Mouse (Mus musculus) hindbrain, embryonic 14.5 days (tissue): ENCODE data around the gene Inca1. TPM values are rescaled to one million over a fixed set of nuclear protein-coding genes. Genes with fewer than 3 reads are reported as not detected.

Experiments used
- ATAC-seq: fragments of 200-750 bp; cut with Nextera tagmentation; 2 replicates; pipeline ENCODE4 v1.8.0; 2017; ENCODE audit warnings: moderate number of reproducible peaks, mild to moderate bottlenecking, moderate TSS enrichment, moderate library complexity; ENCODE audit not compliant: low FRiP score
- DNase-seq: peaks from one replicate; pipeline ENCODE4 v3.0.0-alpha.2; 2015; ENCODE audit warnings: low spot score
- H3K27ac ChIP-seq: fragments of 300-500 bp; sonication (generic); 2 replicates; pipeline ENCODE4 v1.5.1; 2014; ENCODE audit warnings: mild to moderate bottlenecking, moderate library complexity
- H3K27me3 ChIP-seq: fragments of 300-500 bp; sonication (generic); 2 replicates; pipeline ENCODE4 v1.6.1; 2014; ENCODE audit warnings: mild to moderate bottlenecking, low read length, mixed read lengths; ENCODE audit not compliant: control insufficient read depth, insufficient read depth
- H3K36me3 ChIP-seq: fragments of 300-500 bp; sonication (generic); replicated peaks from 2 replicates; pipeline ENCODE4 v1.6.1; 2014; ENCODE audit not compliant: control insufficient read depth, insufficient read depth
- H3K4me1 ChIP-seq: fragments of 300-500 bp; sonication (generic); replicated peaks from 2 replicates; pipeline ENCODE4 v1.6.1; 2014; ENCODE audit warnings: antibody characterized with exemption, low read length, mixed read lengths; ENCODE audit not compliant: control insufficient read depth, insufficient read depth
- H3K4me2 ChIP-seq: fragments of 300-500 bp; sonication (generic); replicated peaks from 2 replicates; pipeline ENCODE4 v1.6.1; 2014; ENCODE audit warnings: mild to moderate bottlenecking, moderate library complexity
- H3K4me3 ChIP-seq: fragments of 300-500 bp; sonication (generic); replicated peaks from 2 replicates; pipeline ENCODE4 v1.5.1; 2014; ENCODE audit warnings: mild to moderate bottlenecking, low read length
- H3K9ac ChIP-seq: fragments of 300-500 bp; sonication (generic); 2 replicates; pipeline ENCODE4 v1.6.1; 2014
- H3K9me3 ChIP-seq: fragments of 300-500 bp; sonication (generic); 2 replicates; pipeline ENCODE4 v1.6.1; 2016; ENCODE audit warnings: low read length; ENCODE audit not compliant: control insufficient read depth
- WGBS: fragments of 180-500 bp; shearing (Covaris S2); extraction: QIAGEN DNeasy Blood & Tissue Kit; methylation state at CpG from one replicate; pipeline ENCODE4 v1.1.7; 2014; 5-methylcytosine and 5-hydroxymethylcytosine counted together
- microRNA-seq: library from miRNA; unstranded; fragments of <30 nt; microRNA quantifications from one replicate; pipeline ENCODE4, GENCODE M21; 2016
- polyA plus RNA-seq: library from polyadenylated mRNA; unstranded; fragments of >200 nt; fragmentation: Nextera tagmentation; extraction: Ambion mirVana; gene quantifications from 2 replicates; pipeline ENCODE4 v1.2.1, GENCODE M21; 2014

Gene Inca1
- polyA plus RNA-seq, 1 experiment from 2014 or later, result 1.4 TPM

- ATAC-seq (no peak), DNase-seq (no peak)
- Histone ChIP-seq H3K27me3 (no peaks in the 10 kb centered on the region), H3K4me1 (peaks cover 24% of the 10 kb centered on the region), H3K9ac (peak overlapping the region; percentile 94), H3K4me3 (peak overlapping the region; percentile 74), H3K4me2 (peak overlapping the region; percentile 82), H3K27ac (peak overlapping the region; percentile 91; the same call in 1 of the 2 replicates), H3K36me3 (peaks cover 55% of the 10 kb centered on the region), H3K9me3 (no peaks in the 10 kb centered on the region)
- 91% methylated on average over 12 of the region's 12 CpGs for WGBS
Observed at GRCm38 (mm10) chr11:70645461-70646258, 54.3 kb downstream of the Inca1 start.

GRCm38 (mm10) chr11:70644564-70645103 is 55.3 kb downstream of the Inca1 start:
- H3K27me3 ChIP-seq, result no peaks in the 10 kb centered on the region
- peaks cover 24% of the 10 kb centered on the region for H3K4me1 ChIP-seq
- DNase-seq (no peak), ATAC-seq (no peak)
- H3K9me3 ChIP-seq, result no peaks in the 10 kb centered on the region
- no peak overlapping the region for H3K9ac ChIP-seq
- no peak overlapping the region for H3K4me2 ChIP-seq
- peaks cover 45% of the 10 kb centered on the region for H3K36me3 ChIP-seq
- 96% methylated on average over 8 of the region's 8 CpGs for WGBS
- no peak overlapping the region for H3K4me3 ChIP-seq
- no peak overlapping the region for H3K27ac ChIP-seq

GRCm38 (mm10) chr11:70643051-70643450 is 56.9 kb downstream of the Inca1 start:
- H3K36me3 ChIP-seq, result peaks cover 30% of the 10 kb centered on the region
- no peak for ATAC-seq
- no peak overlapping the region for H3K4me2 ChIP-seq
- no peak for DNase-seq
- peaks cover 17% of the 10 kb centered on the region for H3K4me1 ChIP-seq
- H3K9me3 ChIP-seq, result no peaks in the 10 kb centered on the region
- no peak overlapping the region for H3K9ac ChIP-seq
- WGBS, result 96% methylated on average over 6 of the region's 6 CpGs
- no peak overlapping the region for H3K27ac ChIP-seq
- H3K27me3 ChIP-seq, result no peaks in the 10 kb centered on the region
- no peak overlapping the region for H3K4me3 ChIP-seq

- H3K4me1 ChIP-seq, result peaks cover 12% of the 10 kb centered on the region
- WGBS, result 86% methylated on average over 7 of the region's 7 CpGs
Observed at GRCm38 (mm10) chr11:70641241-70641640, 58.7 kb downstream of the Inca1 start.

GRCm38 (mm10) chr11:70639976-70640375 is 60.0 kb downstream of the Inca1 start:
- no peak for ATAC-seq
- WGBS, result 81% methylated on average over 8 of the region's 8 CpGs

More at GRCm38 (mm10) chr11:70641241-70641640, 58.7 kb downstream of the Inca1 start:
- no peak overlapping the region for H3K27ac ChIP-seq
- ATAC-seq (no peak), DNase-seq (no peak)
- no peak overlapping the region for H3K9ac ChIP-seq
- H3K9me3 ChIP-seq, result no peaks in the 10 kb centered on the region
- peaks cover 30% of the 10 kb centered on the region for H3K36me3 ChIP-seq
- H3K4me2 ChIP-seq, result no peak overlapping the region
- H3K27me3 ChIP-seq, result no peaks in the 10 kb centered on the region
- H3K4me3 ChIP-seq, result no peak overlapping the region

GRCm38 (mm10) chr11:70638714-70639278 is 61.2 kb downstream of the Inca1 start, which contains the start of gene Gp1ba:
Gene Gp1ba, plus strand, starts transcription at chr11:70639122.
- 53% methylated on average over 5 of the region's 5 CpGs for WGBS
- no peak for ATAC-seq
- H3K4me2 ChIP-seq, result no peak within 1 kb of the TSS

More at GRCm38 (mm10) chr11:70639976-70640375, 60.0 kb downstream of the Inca1 start:
- no peaks in the 10 kb centered on the region for H3K9me3 ChIP-seq
- H3K27me3 ChIP-seq, result no peaks in the 10 kb centered on the region
- no peak overlapping the region for H3K27ac ChIP-seq
- peaks cover 24% of the 10 kb centered on the region for H3K36me3 ChIP-seq
- no peak overlapping the region for H3K9ac ChIP-seq
- H3K4me3 ChIP-seq, result no peak overlapping the region
- H3K4me1 ChIP-seq, result no peaks in the 10 kb centered on the region; the same call in 1 of the 2 replicates
- H3K4me2 ChIP-seq, result no peak overlapping the region
- no peak for DNase-seq

More at GRCm38 (mm10) chr11:70638714-70639278, 61.2 kb downstream of the Inca1 start, which contains the start of gene Gp1ba:
- Histone ChIP-seq H3K4me3 (no peak within 1 kb of the TSS), H3K27ac (no peak within 1 kb of the TSS), H3K9ac (no peak within 1 kb of the TSS), H3K9me3 (no peaks in the 10 kb centered on the region), H3K4me1 (no peaks in the 10 kb centered on the region), H3K36me3 (peaks cover 12% of the 10 kb centered on the region; the same call in 1 of the 2 replicates), H3K27me3 (no peaks in the 10 kb centered on the region)
- DNase-seq, result no peak

Small RNA genes within 50 kb of the gene (microRNA-seq; reads per million reads assigned to microRNA genes)
- gene Mir6925, result not detected

Other genes starting within 250 kb of the Inca1 start
- gene Med11, start 248.2 kb downstream of the Inca1 start, polyA plus RNA-seq, result 41.8 and 45.8 TPM in 2 replicates
- gene Zmynd15, start 240.7 kb downstream of the Inca1 start, polyA plus RNA-seq, result 0.50 and 0.95 TPM in 2 replicates
- gene Cxcl16, start 240.2 kb downstream of the Inca1 start, polyA plus RNA-seq, result 7.8 and 10.2 TPM in 2 replicates
- 2.9 and 3.0 TPM in 2 replicates for gene Tm4sf5, start 194.9 kb downstream of the Inca1 start, polyA plus RNA-seq
- not detected in 2 replicates for gene Vmo1, start 185.5 kb downstream of the Inca1 start, polyA plus RNA-seq
- 0.27 and 0.28 TPM in 2 replicates for gene Gltpd2, start 181.0 kb downstream of the Inca1 start, polyA plus RNA-seq
- gene Psmb6, start 174.8 kb downstream of the Inca1 start, polyA plus RNA-seq, result 747 and 789 TPM in 2 replicates
- gene Gm40193, start 167.2 kb downstream of the Inca1 start, polyA plus RNA-seq, result not detected in 2 replicates
- 14.2 and 16.4 TPM in 2 replicates for gene Pld2, start 160.1 kb downstream of the Inca1 start, polyA plus RNA-seq
- gene Mink1, start 137.3 kb downstream of the Inca1 start, polyA plus RNA-seq, result 19.5 and 21.5 TPM in 2 replicates
- gene 4930544D05Rik, start 84.3 kb downstream of the Inca1 start, polyA plus RNA-seq, result not detected in 2 replicates
- not detected in 2 replicates for gene Chrne, start 80.9 kb downstream of the Inca1 start, polyA plus RNA-seq
- 0.29 and 0.43 TPM in 2 replicates for gene Gp1ba, start 61.0 kb downstream of the Inca1 start, polyA plus RNA-seq
- 90.6 and 93.4 TPM in 2 replicates for gene Rnf167, start 52.9 kb downstream of the Inca1 start, polyA plus RNA-seq
- 158 TPM in 2 replicates for gene Slc25a11, start 52.7 kb downstream of the Inca1 start, polyA plus RNA-seq
- gene Pfn1, start 45.5 kb downstream of the Inca1 start, polyA plus RNA-seq, result 662 and 703 TPM in 2 replicates
- gene Eno3, start 43.0 kb downstream of the Inca1 start, polyA plus RNA-seq, result 6.4 and 7.8 TPM in 2 replicates
- gene Spag7, start 30.7 kb downstream of the Inca1 start, polyA plus RNA-seq, result 94.8 and 115 TPM in 2 replicates
- 24.2 and 26.1 TPM in 2 replicates for gene Camta2, start 12.1 kb downstream of the Inca1 start, polyA plus RNA-seq
- gene Kif1c, start 393 bp upstream of the Inca1 start, polyA plus RNA-seq, result 4.9 and 6.8 TPM in 2 replicates
- gene Zfp3, start 64.1 kb upstream of the Inca1 start, polyA plus RNA-seq, result 16.9 and 18.1 TPM in 2 replicates
- not detected in 2 replicates for gene Scimp, start 112.4 kb upstream of the Inca1 start, polyA plus RNA-seq
- gene Rabep1, start 144.6 kb upstream of the Inca1 start, polyA plus RNA-seq, result 77.5 and 86.4 TPM in 2 replicates